Mouse (Mus musculus): ENCODE results near the gene Olfr1369-ps1. TPM values are rescaled to one million over a fixed set of nuclear protein-coding genes. Genes with fewer than 3 reads are reported as not detected.

Gene Olfr1369-ps1
- polyA plus RNA-seq, 1 experiment from 2014 or later = not detected

DNA sequence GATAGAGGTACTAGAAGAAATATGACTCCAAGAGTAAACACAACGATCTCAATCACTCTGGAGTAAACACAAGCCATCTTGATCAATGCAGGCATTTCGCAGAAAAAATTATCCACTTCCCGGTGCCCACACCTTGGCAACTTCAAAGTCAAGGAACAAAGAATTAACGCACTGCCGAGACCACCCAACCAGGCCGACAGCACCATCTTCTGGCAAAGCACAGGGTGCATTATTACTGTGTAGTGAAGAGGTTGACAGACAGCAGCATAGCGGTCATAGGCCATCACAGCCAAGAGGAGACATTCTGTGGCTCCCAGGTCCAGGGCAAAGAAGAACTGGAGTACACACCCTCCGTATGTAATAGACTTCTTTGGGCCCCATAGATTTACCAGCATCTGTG, 31.1 kb downstream of the Olfr1369-ps1 start:
- TF ChIP-seq CTCF (IDR thresholded peaks at IDR 0.05; ENCODE audit: low read depth) = peak; percentile 64; the same call in 1 of the 2 replicates
- H3K4me3 ChIP-seq (replicated peaks; ENCODE audit: low read depth, low read length) = no peak overlapping the region
- WGBS = 43% methylated on average over 8 of the region's 8 CpGs
- no peak overlapping the region for H3K4me2 ChIP-seq (ENCODE audit: low read length)
- H3K36me3 ChIP-seq (ENCODE audit: insufficient read depth, low read length) = no peaks in the 10 kb centered on the region
- no peaks in the 10 kb centered on the region for H3K9me3 ChIP-seq (replicated peaks; ENCODE audit: low read length)
- no peaks in the 10 kb centered on the region for H3K4me1 ChIP-seq (replicated peaks; ENCODE audit: insufficient read depth, low read length)
- H3K27ac ChIP-seq = no peak overlapping the region
- no peaks in the 10 kb centered on the region for H3K27me3 ChIP-seq (ENCODE audit: insufficient read depth, low read length)
- no peak for ATAC-seq (replicated peaks; ENCODE audit: low FRiP score, low read depth)
- no peak overlapping the region for H3K9ac ChIP-seq (ENCODE audit: low read depth, low read length)
- DNase-seq (ENCODE audit: low spot score) = no peak

DNA sequence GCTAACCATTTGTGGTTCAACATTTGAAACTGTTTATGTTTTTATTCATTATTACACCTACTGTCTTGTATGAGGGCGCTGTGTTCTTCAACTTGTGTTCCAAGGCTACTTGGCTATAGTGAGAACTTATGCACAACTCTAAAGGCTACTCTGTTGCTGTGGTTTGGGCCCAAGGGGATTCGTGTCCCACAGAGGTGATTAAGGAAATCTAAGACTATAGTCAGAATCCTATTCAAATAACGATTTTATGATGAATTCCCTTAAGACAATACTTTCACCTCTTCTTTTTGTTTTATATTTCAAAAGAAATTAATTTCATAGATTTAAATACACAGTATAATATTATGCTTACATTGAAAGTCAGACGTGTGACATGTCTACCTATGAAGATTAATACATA, 34.5 kb downstream of the Olfr1369-ps1 start, which contains the start of gene Olfr1368:
TSS of gene Olfr1368 (minus strand) at position 101 of the 400 bp plus-strand sequence.
- DNase-seq (ENCODE audit: low spot score) = no peak
- H3K4me3 ChIP-seq (replicated peaks; ENCODE audit: low read depth, low read length) = no peak within 1 kb of the TSS
- H3K27me3 ChIP-seq (ENCODE audit: insufficient read depth, low read length) = no peaks in the 10 kb centered on the region
- TF ChIP-seq CTCF (IDR thresholded peaks at IDR 0.05; ENCODE audit: low read depth) = no peak
- H3K4me2 ChIP-seq (ENCODE audit: low read length) = no peak within 1 kb of the TSS
- H3K27ac ChIP-seq = no peak within 1 kb of the TSS
- no peak for ATAC-seq (replicated peaks; ENCODE audit: low FRiP score, low read depth)
- H3K9ac ChIP-seq (ENCODE audit: low read depth, low read length) = no peak within 1 kb of the TSS
- no peaks in the 10 kb centered on the region for H3K9me3 ChIP-seq (replicated peaks; ENCODE audit: low read length)
- no peaks in the 10 kb centered on the region for H3K4me1 ChIP-seq (replicated peaks; ENCODE audit: insufficient read depth, low read length)
- H3K36me3 ChIP-seq (ENCODE audit: insufficient read depth, low read length) = no peaks in the 10 kb centered on the region
- 75% methylated on average over 4 of the region's 4 CpGs for WGBS

DNA sequence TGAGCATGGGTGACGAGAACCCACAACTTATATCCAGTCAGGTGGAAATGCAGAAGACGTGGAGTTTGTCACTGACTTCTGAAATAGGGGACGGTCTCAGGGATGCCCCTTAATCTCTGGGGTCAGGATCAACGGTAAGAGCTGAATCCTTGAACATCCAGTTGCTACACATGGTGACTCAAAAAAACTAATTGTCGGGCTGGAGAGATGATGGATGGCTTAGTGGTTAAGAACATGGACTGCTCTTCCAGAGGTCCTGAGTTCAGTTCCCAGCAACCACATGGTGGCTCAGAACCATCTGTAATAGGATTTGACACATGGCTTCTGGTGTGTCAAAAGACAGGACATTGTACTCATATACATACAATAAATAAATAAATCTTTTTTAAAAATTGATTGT, 44.6 kb downstream of the Olfr1369-ps1 start:
- H3K9ac ChIP-seq (ENCODE audit: low read depth, low read length) = no peak overlapping the region
- ATAC-seq (replicated peaks; ENCODE audit: low FRiP score, low read depth) (no peak), DNase-seq (ENCODE audit: low spot score) (no peak)
- H3K4me1 ChIP-seq (replicated peaks; ENCODE audit: insufficient read depth, low read length) = 0 out of 2 replicates have a peak, but pooled peaks cover 3% of the 10 kb centered on the region
- no peak overlapping the region for H3K4me2 ChIP-seq (ENCODE audit: low read length)
- H3K4me3 ChIP-seq (replicated peaks; ENCODE audit: low read depth, low read length) = no peak overlapping the region
- no peaks in the 10 kb centered on the region for H3K36me3 ChIP-seq (ENCODE audit: insufficient read depth, low read length)
- no peak overlapping the region for H3K27ac ChIP-seq
- no peak for TF ChIP-seq CTCF (IDR thresholded peaks at IDR 0.05; ENCODE audit: low read depth)
- no peaks in the 10 kb centered on the region for H3K9me3 ChIP-seq (replicated peaks; ENCODE audit: low read length)
- no peaks in the 10 kb centered on the region for H3K27me3 ChIP-seq (ENCODE audit: insufficient read depth, low read length)
- 77% methylated on average over 5 of the region's 5 CpGs for WGBS

DNA sequence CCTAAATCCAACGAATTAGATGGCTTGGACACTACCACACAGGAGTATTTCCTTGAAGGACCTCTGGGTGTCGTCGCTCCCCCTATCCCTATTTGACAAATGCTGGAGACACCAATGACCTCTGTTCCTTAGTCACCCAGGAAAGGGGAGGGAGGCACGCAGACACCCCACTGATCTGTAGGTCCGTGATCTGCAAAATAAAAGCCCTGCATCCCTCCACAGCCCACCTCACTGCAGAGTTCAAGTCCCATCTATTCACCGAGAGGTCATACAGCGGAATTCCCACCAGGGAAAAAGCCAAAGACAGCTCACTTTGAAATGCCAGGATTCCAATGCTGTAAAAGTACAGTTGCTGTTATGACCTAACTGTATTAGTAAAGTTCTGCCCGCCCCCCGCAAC, 46.8 kb downstream of the Olfr1369-ps1 start:
- DNase-seq (ENCODE audit: low spot score) = no peak
- no peak overlapping the region for H3K27ac ChIP-seq
- H3K4me2 ChIP-seq (ENCODE audit: low read length) = peak overlapping the region; percentile 95; the same call in 1 of the 2 replicates
- ATAC-seq (replicated peaks; ENCODE audit: low FRiP score, low read depth) = no peak
- 0 out of 2 replicates have a peak, but pooled peaks cover 3% of the 10 kb centered on the region for H3K4me1 ChIP-seq (replicated peaks; ENCODE audit: insufficient read depth, low read length)
- H3K4me3 ChIP-seq (replicated peaks; ENCODE audit: low read depth, low read length) = no peak overlapping the region
- no peaks in the 10 kb centered on the region for H3K36me3 ChIP-seq (ENCODE audit: insufficient read depth, low read length)
- WGBS = 10% methylated on average over 9 of the region's 9 CpGs
- TF ChIP-seq CTCF (IDR thresholded peaks at IDR 0.05; ENCODE audit: low read depth) = 0 out of 2 replicates have a peak, but pooled peaks have one; percentile 20
- H3K9ac ChIP-seq (ENCODE audit: low read depth, low read length) = no peak overlapping the region
- H3K9me3 ChIP-seq (replicated peaks; ENCODE audit: low read length) = no peaks in the 10 kb centered on the region
- H3K27me3 ChIP-seq (ENCODE audit: insufficient read depth, low read length) = no peaks in the 10 kb centered on the region

DNA sequence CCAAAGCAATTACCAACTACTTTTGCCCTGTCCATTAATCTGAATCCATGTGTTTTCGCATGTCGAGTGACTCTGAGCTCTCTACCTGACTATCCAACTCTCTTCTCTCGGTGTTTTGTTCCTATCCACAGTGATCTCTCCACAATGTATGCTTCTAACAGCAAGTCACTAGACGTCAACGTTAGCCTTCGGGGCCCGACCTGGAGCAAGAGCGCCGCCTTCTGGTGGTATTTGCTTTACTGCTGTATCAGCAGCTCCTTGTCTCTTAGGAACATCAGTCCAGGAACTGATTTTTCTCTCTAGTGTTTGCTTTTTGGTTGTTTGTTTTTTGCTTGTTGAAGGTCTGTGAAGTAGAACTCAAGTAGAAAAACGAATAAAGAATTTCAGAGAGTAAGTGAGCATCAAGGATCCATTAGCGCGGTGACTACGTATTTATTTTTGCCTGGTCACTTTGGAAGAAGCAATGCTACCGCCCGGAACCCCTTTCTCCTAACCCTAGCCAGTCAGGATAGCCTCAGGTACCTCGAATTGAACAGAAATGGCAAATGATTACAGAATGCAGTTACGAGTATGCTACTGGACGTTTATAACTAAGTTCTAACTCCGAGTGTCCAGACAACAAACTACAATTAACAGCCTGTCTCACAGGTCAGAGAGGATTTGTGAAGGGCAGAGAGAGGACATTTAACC, 47.6 kb downstream of the Olfr1369-ps1 start:
- Histone ChIP-seq H3K27ac (no peak overlapping the region), H3K36me3 (ENCODE audit: insufficient read depth, low read length) (no peaks in the 10 kb centered on the region), H3K9me3 (replicated peaks; ENCODE audit: low read length) (no peaks in the 10 kb centered on the region), H3K27me3 (ENCODE audit: insufficient read depth, low read length) (no peaks in the 10 kb centered on the region), H3K4me3 (replicated peaks; ENCODE audit: low read depth, low read length) (peak overlapping the region; percentile 62), H3K4me1 (replicated peaks; ENCODE audit: insufficient read depth, low read length) (0 out of 2 replicates have a peak, but pooled peaks cover 3% of the 10 kb centered on the region), H3K4me2 (ENCODE audit: low read length) (peak overlapping the region; percentile 95), H3K9ac (ENCODE audit: low read depth, low read length) (peak overlapping the region; percentile 50; the same call in 1 of the 2 replicates)
- TF ChIP-seq CTCF (IDR thresholded peaks at IDR 0.05; ENCODE audit: low read depth) = peak; percentile 93
- DNase-seq (ENCODE audit: low spot score) (peak; percentile 90), ATAC-seq (replicated peaks; ENCODE audit: low FRiP score, low read depth) (0 out of 2 replicates have a peak, but pooled peaks have one; percentile 25)
- under 1% methylated on average over 19 of the region's 19 CpGs for WGBS

DNA sequence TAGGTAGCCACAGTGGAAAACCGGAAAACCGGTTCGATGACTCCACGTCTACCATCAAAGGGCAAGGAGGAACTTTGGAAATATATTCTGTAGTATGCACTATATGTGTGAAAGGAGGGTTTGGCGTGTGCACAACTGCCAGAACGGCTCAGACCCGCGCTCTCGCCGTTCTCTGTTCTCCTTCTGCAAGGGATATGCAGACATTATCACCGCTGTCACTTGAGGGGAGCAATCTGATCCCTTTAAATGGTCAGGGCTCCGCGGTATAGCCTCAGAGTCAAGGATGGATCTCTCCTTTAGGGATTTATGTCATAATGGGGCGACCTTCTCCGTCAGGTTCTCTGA, 48.2 kb downstream of the Olfr1369-ps1 start:
- no peaks in the 10 kb centered on the region for H3K36me3 ChIP-seq (ENCODE audit: insufficient read depth, low read length)
- 2% methylated on average over 15 of the region's 15 CpGs for WGBS
- no peaks in the 10 kb centered on the region for H3K9me3 ChIP-seq (replicated peaks; ENCODE audit: low read length)
- H3K9ac ChIP-seq (ENCODE audit: low read depth, low read length) = peak overlapping the region; percentile 50
- ATAC-seq (replicated peaks; ENCODE audit: low FRiP score, low read depth) (no peak), DNase-seq (ENCODE audit: low spot score) (peak; percentile 21)
- peak overlapping the region; percentile 62 for H3K4me3 ChIP-seq (replicated peaks; ENCODE audit: low read depth, low read length)
- H3K27ac ChIP-seq = no peak overlapping the region
- H3K4me1 ChIP-seq (replicated peaks; ENCODE audit: insufficient read depth, low read length) = 0 out of 2 replicates have a peak, but pooled peaks cover 3% of the 10 kb centered on the region
- no peak for TF ChIP-seq CTCF (IDR thresholded peaks at IDR 0.05; ENCODE audit: low read depth)
- no peaks in the 10 kb centered on the region for H3K27me3 ChIP-seq (ENCODE audit: insufficient read depth, low read length)
- H3K4me2 ChIP-seq (ENCODE audit: low read length) = peak overlapping the region; percentile 95
